Mouse (Mus musculus) small intestine, adult 10 weeks (tissue): Measurements from ENCODE around the gene Sema4g. TPM values are rescaled to one million over a fixed set of nuclear protein-coding genes. Genes with fewer than 3 reads are reported as not detected.

Source experiments
- polyA plus RNA-seq: library from polyadenylated mRNA; stranded (reverse); fragments of 350-450 nt; fragmentation: Illumina TruSeq; extraction: RNeasy Lipid Tissue Mini Kit (QIAGEN cat#74804); gene quantifications from one replicate; pipeline ENCODE4 v1.2.3, GENCODE M21; 2014; ENCODE audit warnings: low replicate concordance

Sema4g gene
- polyA plus RNA-seq, result 11.7 TPM

DNA sequence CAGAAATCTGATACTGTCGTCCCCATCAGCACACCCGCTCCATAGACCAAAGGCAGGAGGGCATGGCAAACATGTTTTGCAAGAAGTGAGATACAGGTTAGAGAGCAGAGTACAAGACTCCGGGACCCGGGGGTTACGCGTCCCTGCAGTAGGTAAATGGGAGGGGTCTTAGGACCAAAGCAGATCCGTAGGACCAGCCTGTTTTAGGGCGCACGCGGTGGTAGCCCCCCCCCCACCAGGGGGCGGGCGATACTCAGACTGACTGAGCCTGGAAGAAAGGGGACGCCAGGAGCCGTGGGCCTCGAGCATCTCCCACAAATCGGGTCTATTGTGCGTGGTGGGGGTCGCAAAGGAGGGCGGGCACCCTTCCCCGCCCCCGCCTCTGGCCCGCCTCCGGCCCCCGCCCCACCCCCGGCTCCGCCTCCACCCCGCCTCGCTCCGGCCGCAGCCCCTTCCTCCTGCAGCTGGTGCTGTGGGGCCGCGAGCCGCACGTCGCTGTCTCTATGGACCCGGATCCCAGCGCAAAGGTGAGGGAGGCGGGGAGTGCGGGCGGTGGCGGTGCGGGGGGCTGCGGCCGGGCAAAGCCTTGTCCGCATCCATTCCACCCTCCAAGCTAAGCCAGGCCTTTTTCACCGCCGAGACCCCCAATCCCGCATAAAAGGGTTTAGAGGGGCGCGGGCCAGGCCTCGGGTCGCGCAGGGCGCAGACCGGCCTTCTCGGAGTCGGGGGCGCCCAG is at the start of gene Sema4g:
Gene Sema4g, plus strand, starts transcription at position 271 of the 736 bp plus-strand sequence.

DNA sequence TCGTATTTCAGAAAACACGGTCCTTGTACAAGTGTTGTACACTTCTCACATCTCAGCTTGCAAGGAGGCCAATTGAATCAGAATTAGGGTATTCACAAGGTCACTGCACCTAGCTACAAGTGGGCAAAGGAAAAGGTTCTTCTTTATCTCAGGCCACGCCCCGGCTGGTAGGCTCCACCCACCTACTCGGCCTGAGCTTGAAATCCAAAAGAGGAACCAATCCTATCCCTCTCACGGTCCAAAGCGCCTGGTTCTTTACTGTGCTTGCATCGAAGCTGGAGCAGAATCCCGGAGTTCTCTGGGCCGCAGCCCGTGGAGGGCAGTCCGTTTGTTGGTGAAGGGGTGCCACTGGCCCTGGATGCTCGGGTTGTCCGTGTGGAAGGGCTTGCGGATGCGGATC is 16.5 kb downstream of the Sema4g start, which contains the start of gene Twnk:
Gene Twnk, plus strand, starts transcription at position 220 of the 400 bp plus-strand sequence.

DNA sequence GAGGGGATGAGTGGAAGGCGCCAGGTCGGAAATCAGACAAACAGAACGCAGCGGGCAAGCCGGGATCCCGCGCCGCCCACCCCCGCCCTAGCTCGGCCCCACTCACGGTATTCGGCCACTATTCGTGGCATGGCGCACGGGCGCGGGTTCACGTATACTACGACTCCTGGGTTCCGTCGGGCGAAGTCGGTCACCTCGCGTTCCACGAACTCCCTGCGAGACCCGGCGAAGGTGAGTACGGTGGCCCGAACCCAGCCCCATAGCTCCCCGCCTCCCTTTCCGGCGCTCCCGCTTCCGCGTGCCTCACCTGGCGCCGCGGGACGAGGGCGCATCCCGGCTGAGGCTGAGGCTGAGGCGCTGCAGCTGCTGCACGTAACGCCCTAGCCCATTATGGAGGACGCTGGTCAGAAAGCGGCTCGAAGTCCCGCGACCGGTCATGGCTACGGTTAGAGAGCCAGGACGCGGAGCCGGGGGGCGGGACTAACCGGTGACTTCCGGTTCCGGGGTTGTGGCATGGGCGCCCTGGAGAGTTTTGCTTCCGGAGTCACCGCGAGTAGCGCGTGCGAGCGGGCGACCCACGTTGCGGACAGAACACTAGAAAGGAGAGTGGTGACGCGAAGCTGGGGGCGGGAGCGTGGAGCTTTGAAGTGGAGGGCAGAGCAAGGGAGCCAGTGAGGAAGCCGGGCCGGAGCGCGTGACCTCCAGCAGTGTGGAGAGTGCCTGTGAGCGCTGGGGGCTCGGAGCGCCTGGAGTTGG is 17.2 kb downstream of the Sema4g start, which contains the start of gene Mrpl43:
Gene Mrpl43, minus strand, starts transcription at position 486 of the 756 bp plus-strand sequence.

DNA sequence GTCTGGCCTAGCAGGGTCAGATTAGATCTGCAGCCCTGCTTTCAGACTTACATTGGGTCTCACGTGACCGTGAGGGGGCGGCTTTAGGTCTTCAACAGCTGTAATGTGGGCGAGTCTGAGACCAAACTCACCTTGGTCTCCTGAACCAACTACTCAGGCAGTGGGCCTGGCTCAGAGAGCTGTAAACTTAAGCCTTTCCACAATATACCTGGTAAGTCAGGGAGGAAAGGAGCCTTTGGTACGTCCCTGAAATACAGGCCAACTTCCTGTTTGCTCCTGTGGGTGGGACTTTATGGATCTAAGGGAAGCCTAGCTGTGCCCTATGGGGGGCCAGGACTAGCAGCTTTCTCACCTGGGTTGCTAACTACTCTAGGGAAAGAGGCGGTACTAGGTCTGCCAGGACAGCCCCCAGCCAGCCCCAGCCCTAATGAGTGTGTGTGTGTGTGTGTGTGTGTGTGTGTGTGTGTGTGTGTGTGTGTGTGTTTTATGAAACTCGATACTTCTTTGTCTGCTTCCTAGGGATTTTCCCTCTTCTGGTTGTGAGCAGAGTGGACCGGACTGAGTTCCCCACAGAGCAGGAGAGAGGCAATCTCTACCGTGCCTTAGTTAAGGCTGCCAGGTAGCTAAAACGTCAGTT is 25.6 kb downstream of the Sema4g start, which contains the start of gene Lzts2:
Gene Lzts2, plus strand, starts transcription at position 80 of the 637 bp plus-strand sequence.

DNA sequence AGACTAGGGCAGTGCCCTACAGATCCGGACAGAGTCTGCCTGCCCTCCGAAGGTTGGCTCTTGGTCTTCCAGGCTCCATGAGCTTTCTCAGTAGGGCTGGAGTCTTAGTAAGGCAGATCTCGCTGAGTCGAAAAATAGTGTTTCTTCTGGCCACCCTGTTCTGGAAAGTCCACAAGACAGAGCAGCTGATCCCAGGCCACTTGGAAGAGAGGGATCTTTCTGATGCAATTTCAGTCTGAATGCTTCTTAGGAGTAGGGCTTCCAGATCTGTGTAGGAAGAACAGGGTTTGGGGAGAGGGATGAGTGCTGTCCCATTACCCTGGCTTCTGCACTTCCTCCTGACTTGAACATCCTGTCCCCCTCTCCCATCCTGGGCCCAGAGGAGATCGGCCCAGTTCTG is 56.8 kb downstream of the Sema4g start, which contains the start of gene Pdzd7:
Gene Pdzd7, minus strand, starts transcription at position 67 of the 400 bp plus-strand sequence.

DNA sequence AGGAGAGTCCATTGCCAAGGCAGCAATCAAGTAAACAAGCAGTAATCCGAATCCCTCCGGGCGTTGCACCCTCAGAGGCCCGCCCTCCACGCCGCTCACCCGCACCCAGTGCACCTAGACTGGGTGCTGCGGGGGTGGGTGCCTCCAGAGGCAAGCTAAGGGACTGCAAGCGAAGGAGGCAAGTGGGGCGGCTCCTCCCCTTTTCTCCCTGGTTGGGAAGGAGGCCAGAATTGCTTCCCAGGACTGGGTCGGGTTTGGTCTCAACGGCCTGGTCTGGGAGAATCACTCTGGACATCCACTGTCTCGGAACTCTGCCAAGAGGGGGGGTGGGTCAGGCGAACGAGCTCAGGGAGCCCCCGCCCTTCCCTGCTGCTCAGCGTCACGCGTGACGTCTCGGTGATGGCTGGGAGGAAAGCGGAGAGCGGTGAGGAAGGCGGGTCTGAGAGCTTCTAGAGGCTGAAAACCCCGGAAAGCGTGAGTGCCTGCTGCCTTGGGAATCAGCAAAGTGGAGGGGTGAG is 58.6 kb downstream of the Sema4g start, which contains the start of gene Sfxn3:
Gene Sfxn3, plus strand, starts transcription at position 87 of the 518 bp plus-strand sequence.

Other genes starting within 250 kb of the Sema4g start
- gene Pax2, start 233.1 kb upstream of the Sema4g start, polyA plus RNA-seq, result not detected
- 25.8 TPM for gene Slf2, start 58.0 kb upstream of the Sema4g start, polyA plus RNA-seq
- 3.7 TPM for gene Twnk, start 16.6 kb downstream of the Sema4g start, polyA plus RNA-seq
- gene Mrpl43, start 17.3 kb downstream of the Sema4g start, polyA plus RNA-seq, result 14.4 TPM
- 4.0 TPM for gene Lzts2, start 25.3 kb downstream of the Sema4g start, polyA plus RNA-seq
- gene Pdzd7, start 56.6 kb downstream of the Sema4g start, polyA plus RNA-seq, result 0.71 TPM
- 3.8 TPM for gene Sfxn3, start 58.4 kb downstream of the Sema4g start, polyA plus RNA-seq
- not detected for gene Kazald1, start 86.1 kb downstream of the Sema4g start, polyA plus RNA-seq
- gene Tlx1, start 161.6 kb downstream of the Sema4g start, polyA plus RNA-seq, result not detected
- not detected for gene Lbx1, start 246.7 kb downstream of the Sema4g start, polyA plus RNA-seq